Mouse (Mus musculus) liver, adult 2 months (tissue): ENCODE measurements around the gene Armh3.

Source experiments
- CTCF ChIP-seq: fragments of 200-500 bp; IDR thresholded peaks from 2 replicates; pipeline ENCODE4 v1.5.1; 2011; ENCODE audit warnings: low read depth, low read length, control low read depth
- POLR2A ChIP-seq: fragments of 200-500 bp; IDR thresholded peaks from 2 replicates; pipeline ENCODE4 v1.6.1; 2011; ENCODE audit warnings: low read length, control low read depth; ENCODE audit not compliant: insufficient read depth; ENCODE audit errors: extremely low read depth

- no peak for TF ChIP-seq POLR2A
- TF ChIP-seq CTCF: no peak
Measured at GRCm38 (mm10) chr19:45943758-45944157, 54.5 kb downstream of the Armh3 start.
